Mouse (Mus musculus) B cell, adult 2 months (primary cell): ENCODE results near the gene Myo18b.

ENCODE experiments used
- DNase-seq, 2 experiments: peaks; one replicate each; pipeline ENCODE4 v3.0.0; 2022

Gene Myo18b

GRCm38 (mm10) chr5:112876846-112877390 lies 19.2 kb downstream of the Myo18b start:
- peak; percentile 39 to 41 for DNase-seq

GRCm38 (mm10) chr5:112872999-112873398 lies 23.2 kb downstream of the Myo18b start:
- no peak for DNase-seq

GRCm38 (mm10) chr5:112870729-112871128 lies 25.4 kb downstream of the Myo18b start:
- DNase-seq, result peak; percentile 70 to 74

GRCm38 (mm10) chr5:112868620-112869019 lies 27.5 kb downstream of the Myo18b start:
- no peak for DNase-seq

GRCm38 (mm10) chr5:112864719-112865367 lies 31.3 kb downstream of the Myo18b start:
- peak; percentile 10 to 28 for DNase-seq

- no peak for DNase-seq
Observed at GRCm38 (mm10) chr5:112859379-112860035, 36.7 kb downstream of the Myo18b start.

GRCm38 (mm10) chr5:112853179-112853578 lies 43.0 kb downstream of the Myo18b start:
- DNase-seq, result no peak

- no peak for DNase-seq
Observed at GRCm38 (mm10) chr5:112851389-112851788, 44.8 kb downstream of the Myo18b start.

GRCm38 (mm10) chr5:112848586-112849280 lies 47.4 kb downstream of the Myo18b start:
- DNase-seq, result peak in 1 of 2 experiments; percentile 15

- DNase-seq, result no peak
Observed at GRCm38 (mm10) chr5:112847985-112848542, 48.1 kb downstream of the Myo18b start.

GRCm38 (mm10) chr5:112846146-112846545 lies 50.0 kb downstream of the Myo18b start:
- DNase-seq, result no peak

GRCm38 (mm10) chr5:112844460-112844859 lies 51.7 kb downstream of the Myo18b start:
- DNase-seq, result no peak

- no peak for DNase-seq
Observed at GRCm38 (mm10) chr5:112843676-112844257, 52.4 kb downstream of the Myo18b start.

- no peak for DNase-seq
Observed at GRCm38 (mm10) chr5:112842696-112843095, 53.5 kb downstream of the Myo18b start.

GRCm38 (mm10) chr5:112841850-112842249 lies 54.3 kb downstream of the Myo18b start:
- DNase-seq, result no peak

GRCm38 (mm10) chr5:112834896-112835295 lies 61.3 kb downstream of the Myo18b start:
- DNase-seq, result no peak

- no peak for DNase-seq
Observed at GRCm38 (mm10) chr5:112833866-112834265, 62.3 kb downstream of the Myo18b start.

- no peak for DNase-seq
Observed at GRCm38 (mm10) chr5:112825091-112825794, 70.9 kb downstream of the Myo18b start.

- no peak for DNase-seq
Observed at GRCm38 (mm10) chr5:112824376-112824775, 71.8 kb downstream of the Myo18b start.

GRCm38 (mm10) chr5:112822426-112822825 lies 73.7 kb downstream of the Myo18b start:
- no peak for DNase-seq

GRCm38 (mm10) chr5:112815051-112815450 lies 81.1 kb downstream of the Myo18b start:
- DNase-seq, result no peak

GRCm38 (mm10) chr5:112807629-112808028 lies 88.5 kb downstream of the Myo18b start:
- DNase-seq, result no peak
